Mouse (Mus musculus) cerebellum, adult 2 months (tissue): ENCODE data around the gene Ints7.

Source experiments
- CTCF ChIP-seq: fragments of 200-500 bp; IDR thresholded peaks from 2 replicates; pipeline ENCODE4 v1.5.1; 2011; ENCODE audit warnings: low read depth, mild to moderate bottlenecking, control low read depth, low read length, moderate library complexity, borderline replicate concordance; ENCODE audit not compliant: insufficient read depth
- POLR2A ChIP-seq: fragments of 200-500 bp; IDR thresholded peaks from 2 replicates; pipeline ENCODE4 v1.6.1; 2011; ENCODE audit warnings: low read length, control low read depth, borderline replicate concordance; ENCODE audit not compliant: insufficient read depth

- no peak for TF ChIP-seq CTCF
- no peak for TF ChIP-seq POLR2A
These were observed 58.7 kb downstream of the Ints7 start for GRCm38 (mm10) chr1:191634116-191634515.
